8 mouse cellular contexts compared by ENCODE assay signal in genomic region chr10:128548947-128549681, GRCm38 (mm10). TPM values are rescaled to one million over a fixed set of nuclear protein-coding genes. Genes with fewer than 3 reads are reported as not detected.
A peak's percentile ranks its signal among the peaks of the same experiment; 100 is the strongest.
DNase-seq lines count a peak whose midpoint lies in the region; ATAC-seq and TF ChIP-seq lines count a peak whose summit lies in the region.

TSS of gene Rpl41 (minus strand) at chr10:128549305.

- peak within 1 kb of the TSS; percentile 87 for H3K9ac ChIP-seq in hindbrain, postnatal 0 days (replicated peaks; ENCODE audit: low read length)

- H3K27me3 ChIP-seq in hindbrain, postnatal 0 days (ENCODE audit: insufficient read depth, low read length), result no peaks in the 10 kb centered on the region
- no peaks in the 10 kb centered on the region for H3K27me3 ChIP-seq in megakaryocyte, embryonic 14.5 days (replicated peaks)

- intact Hi-C loops in gastrocnemius, adult 2 months (cut with DNase I), result loop anchor here (10.0 kb wide), 1 partner anchor 174 kb away; the partner anchor contains the start of gene Ankrd52

- TF ChIP-seq CTCF in gastrocnemius, adult 2 months (IDR thresholded peaks at IDR 0.05), result no peak
- TF ChIP-seq CTCF in hindbrain, postnatal 0 days (IDR thresholded peaks at IDR 0.05; ENCODE audit: low read depth), result no peak

- peak within 1 kb of the TSS; percentile 81 for H3K4me3 ChIP-seq in gastrocnemius, adult 2 months
- peak within 1 kb of the TSS; percentile 73 for H3K4me3 ChIP-seq in hindbrain, postnatal 0 days (ENCODE audit: low read length)
- peak within 1 kb of the TSS; percentile 95 for H3K4me3 ChIP-seq in megakaryocyte, embryonic 14.5 days (replicated peaks)

- H3K36me3 ChIP-seq in hindbrain, postnatal 0 days (ENCODE audit: insufficient read depth, low read length), result peaks cover 15% of the 10 kb centered on the region
- H3K36me3 ChIP-seq in megakaryocyte, embryonic 14.5 days (replicated peaks; ENCODE audit: low read length), result peaks cover 20% of the 10 kb centered on the region

- H3K9me3 ChIP-seq in hindbrain, postnatal 0 days (ENCODE audit: low read length), result no peaks in the 10 kb centered on the region
- no peaks in the 10 kb centered on the region for H3K9me3 ChIP-seq in megakaryocyte, embryonic 14.5 days

- H3K4me1 ChIP-seq in hindbrain, postnatal 0 days (ENCODE audit: insufficient read depth, low read length), result 0 out of 2 replicates have a peak, but pooled peaks cover 5% of the 10 kb centered on the region
- H3K4me1 ChIP-seq in megakaryocyte, embryonic 14.5 days, result peaks cover 39% of the 10 kb centered on the region

- peak; percentile 98 for DNase-seq in ZHBTc4 (ENCODE audit: low read depth, low spot score)
- peak; percentile 95 for DNase-seq in gastrocnemius, adult 2 months
- peak; percentile 98 for DNase-seq in hindbrain, postnatal 0 days (ENCODE audit: low spot score)
- DNase-seq in left cerebral cortex, adult 8-10 months (ENCODE audit: low spot score in 2 of 2), result peak; percentile 78 to 96
- peak; percentile 96 to 97 for DNase-seq in right cerebral cortex, postnatal 10 days (ENCODE audit: low spot score in 2 of 2)
- peak; percentile 83 for DNase-seq in urinary bladder, postnatal 25 days (ENCODE audit: low spot score)

- WGBS in hindbrain, postnatal 0 days, result under 1% methylated on average over 31 of the region's 31 CpGs

- peak; percentile 74 for ATAC-seq in common myeloid progenitor, adult 5-6 weeks (replicated peaks; ENCODE audit: low read depth, poor library complexity, severe bottlenecking)
- peak; percentile 93 for ATAC-seq in hindbrain, postnatal 0 days

- peak within 1 kb of the TSS; percentile 97 for H3K27ac ChIP-seq in gastrocnemius, adult 2 months
- peak within 1 kb of the TSS; percentile 97 for H3K27ac ChIP-seq in hindbrain, postnatal 0 days

- peak within 1 kb of the TSS; percentile 79 for H3K4me2 ChIP-seq in hindbrain, postnatal 0 days (ENCODE audit: low read depth, low read length)

RNA-seq across cellular contexts. Expression of gene Rpl41, which starts in this region (rescaled TPM):
- total RNA-seq in common myeloid progenitor, adult 5-6 weeks (2017), result 3,010 and 3,037 TPM in 2 replicates
- total RNA-seq in gastrocnemius, adult 2 months (2021), result 1,000 to 10,000 TPM in 1 of 2 experiments, 100 to 1,000 TPM in 1; 932 to 1,025 TPM
- 412 and 501 TPM in 2 replicates for total RNA-seq in hindbrain, postnatal 0 days (2014; rRNA removed)
- 2,609 and 2,618 TPM in 2 replicates for polyA plus RNA-seq in hindbrain, postnatal 0 days (2015; fragmentation: Nextera tagmentation; extraction: Ambion mirVana)
- total RNA-seq in left cerebral cortex, adult 8-10 months (2022), result 1,000 to 10,000 TPM; 1,345 to 1,743 (median 1,563) TPM
- polyA plus RNA-seq in megakaryocyte, embryonic 14.5 days (2012; ENCODE audit: insufficient read depth, low replicate concordance), result 1,477 and 10,817 TPM in 2 replicates

Comparison
In these comparisons a context has a peak if more than half of its experiments do, and no peak if none do; other contexts are left out.
1. Peak in every context shown above with its lines: DNase-seq, ATAC-seq, H3K4me3 ChIP-seq and H3K27ac ChIP-seq.